Mouse (Mus musculus): ENCODE measurements around the gene Cdk5. TPM values are rescaled to one million over a fixed set of nuclear protein-coding genes. Genes with fewer than 3 reads are reported as not detected.
"Not testable (repeated sequence)": the region's sequence is repeated elsewhere in the genome, so short reads cannot be mapped to it uniquely, and the experiment has no call there.

Cdk5 gene
- total RNA-seq, 2 experiments from 2014 or later: 16.2 to 20.0 TPM

- no peak for ATAC-seq (replicated peaks; ENCODE audit: poor library complexity)
These were observed 22.3 kb downstream of the Cdk5 start for GRCm38 (mm10) chr5:24400911-24401605.

GRCm38 (mm10) chr5:24400362-24400761, 23.0 kb downstream of the Cdk5 start:
- no peak for ATAC-seq (replicated peaks; ENCODE audit: poor library complexity)

- ATAC-seq (replicated peaks; ENCODE audit: poor library complexity): no peak
These were observed 23.6 kb downstream of the Cdk5 start for GRCm38 (mm10) chr5:24399686-24400085.

- not testable (repeated sequence) for ATAC-seq (replicated peaks; ENCODE audit: poor library complexity)
These were observed 27.1 kb downstream of the Cdk5 start for GRCm38 (mm10) chr5:24396254-24396653.

GRCm38 (mm10) chr5:24394165-24394894, 29.0 kb downstream of the Cdk5 start:
- ATAC-seq (replicated peaks; ENCODE audit: poor library complexity): peak; percentile 85

GRCm38 (mm10) chr5:24393392-24393997, 29.8 kb downstream of the Cdk5 start, which contains the start of gene Abcb8:
TSS of gene Abcb8 (plus strand) at chr5:24393663.
- ATAC-seq (replicated peaks; ENCODE audit: poor library complexity): peak; percentile 63

GRCm38 (mm10) chr5:24392724-24393123, 30.6 kb downstream of the Cdk5 start:
- no peak for ATAC-seq (replicated peaks; ENCODE audit: poor library complexity)

GRCm38 (mm10) chr5:24391864-24392263, 31.5 kb downstream of the Cdk5 start, which contains the start of gene Atg9b:
TSS of gene Atg9b (minus strand) at chr5:24392143.
- no peak for ATAC-seq (replicated peaks; ENCODE audit: poor library complexity)

GRCm38 (mm10) chr5:24389658-24390020, 33.7 kb downstream of the Cdk5 start:
- no peak for ATAC-seq (replicated peaks; ENCODE audit: poor library complexity)

GRCm38 (mm10) chr5:24389011-24389657, 34.2 kb downstream of the Cdk5 start:
- peak; percentile 46 for ATAC-seq (replicated peaks; ENCODE audit: poor library complexity)

- ATAC-seq (replicated peaks; ENCODE audit: poor library complexity): no peak
These were observed 34.9 kb downstream of the Cdk5 start for GRCm38 (mm10) chr5:24388246-24388915.

GRCm38 (mm10) chr5:24387264-24388241, 35.8 kb downstream of the Cdk5 start:
- ATAC-seq (replicated peaks; ENCODE audit: poor library complexity): peak; percentile 12

- no peak for ATAC-seq (replicated peaks; ENCODE audit: poor library complexity)
These were observed 37.3 kb downstream of the Cdk5 start for GRCm38 (mm10) chr5:24385887-24386550.

GRCm38 (mm10) chr5:24385374-24385773, 38.0 kb downstream of the Cdk5 start:
- ATAC-seq (replicated peaks; ENCODE audit: poor library complexity): no peak

GRCm38 (mm10) chr5:24384407-24384806, 38.9 kb downstream of the Cdk5 start:
- ATAC-seq (replicated peaks; ENCODE audit: poor library complexity): peak; percentile 15

- peak; percentile 78 for ATAC-seq (replicated peaks; ENCODE audit: poor library complexity)
These were observed 40.1 kb downstream of the Cdk5 start for GRCm38 (mm10) chr5:24383026-24383859.

- ATAC-seq (replicated peaks; ENCODE audit: poor library complexity): no peak
These were observed 41.3 kb downstream of the Cdk5 start for GRCm38 (mm10) chr5:24381988-24382387.

- no peak for ATAC-seq (replicated peaks; ENCODE audit: poor library complexity)
These were observed 41.8 kb downstream of the Cdk5 start for GRCm38 (mm10) chr5:24381486-24381885.
